Mouse (Mus musculus) MEL (cell line): ENCODE data around the gene Rps24. TPM values are rescaled to one million over a fixed set of nuclear protein-coding genes. Genes with fewer than 3 reads are reported as not detected.

Source experiments
- polyA plus RNA-seq, 2 experiments: library from polyadenylated mRNA; stranded (reverse) in 1 of 2; unstranded in 1 of 2; fragments of >175 nt in 1 of 2; fragments of >200 nt in 1 of 2; gene quantifications; 2 replicates each; pipeline versions ENCODE4 v1.2.1 to v1.2.4; 2012; ENCODE audit warnings: low replicate concordance in 2 of 2, low read depth in 1 of 2; ENCODE audit not compliant: insufficient read length in 2 of 2, insufficient read depth in 1 of 2, missing spikeins in 1 of 2
- total RNA-seq: library from RNA; depleted of rRNA; stranded (reverse); fragments of 300-350 nt; gene quantifications from 2 replicates; pipeline ENCODE4 v1.2.3, GENCODE M21; 2012; rRNA removed

Rps24 gene
- total and polyA plus RNA-seq, 3 experiments = 2,687 to 2,914 TPM; not detected in 1

Other genes starting within 250 kb of the Rps24 start
- gene Dlg5, start 241.2 kb upstream of the Rps24 start, total RNA-seq = not detected in 2 replicates
- not detected for gene Dlg5, start 241.2 kb upstream of the Rps24 start, polyA plus RNA-seq
- gene E330034G19Rik, start 193.9 kb upstream of the Rps24 start, total RNA-seq = not detected in 2 replicates
- not detected for gene E330034G19Rik, start 193.9 kb upstream of the Rps24 start, polyA plus RNA-seq
- gene Polr3a, start 67 bp upstream of the Rps24 start, total RNA-seq = 22.8 and 24.0 TPM in 2 replicates
- gene Polr3a, start 67 bp upstream of the Rps24 start, polyA plus RNA-seq = 10 to 100 TPM in 1 of 2 experiments, not detected in 1; 26.6 TPM